Mouse (Mus musculus) layer of hippocampus, postnatal 36 days (tissue): ENCODE measurements at regions not wholly inside any gene's neighbourhood (a gene's known extent, or its start where the extent isn't known, plus 50 kb on each side); places are given as distances from the start of the nearest gene placed in this dataset.
"Not testable (repeated sequence)": the region's sequence is repeated elsewhere in the genome, so short reads cannot be mapped to it uniquely, and the experiment has no call there.

Source experiments
- DNase-seq, 2 experiments: peaks; one replicate each; pipeline ENCODE4 v3.0.0; 2022

DNA sequence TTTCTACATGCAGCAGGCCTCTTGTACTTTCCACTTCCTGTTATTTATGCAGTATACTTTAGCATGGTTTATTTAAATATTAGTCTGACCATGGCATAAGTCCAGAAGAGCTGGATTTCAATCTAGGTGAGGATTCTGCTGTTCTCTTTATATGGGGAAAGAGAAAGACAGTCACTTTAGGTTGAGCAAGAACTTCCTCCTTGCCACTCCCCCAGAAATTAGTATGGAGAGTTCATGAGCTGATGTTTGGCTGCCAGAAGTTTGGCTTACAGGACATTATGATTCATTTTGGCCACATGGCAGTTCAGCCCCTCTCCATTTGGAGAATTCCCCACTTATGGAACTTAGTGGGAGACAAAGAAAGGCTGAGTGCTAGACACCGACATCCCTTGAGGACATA is 130.8 kb downstream of the Arrdc3 start:
- no peak for DNase-seq

DNA sequence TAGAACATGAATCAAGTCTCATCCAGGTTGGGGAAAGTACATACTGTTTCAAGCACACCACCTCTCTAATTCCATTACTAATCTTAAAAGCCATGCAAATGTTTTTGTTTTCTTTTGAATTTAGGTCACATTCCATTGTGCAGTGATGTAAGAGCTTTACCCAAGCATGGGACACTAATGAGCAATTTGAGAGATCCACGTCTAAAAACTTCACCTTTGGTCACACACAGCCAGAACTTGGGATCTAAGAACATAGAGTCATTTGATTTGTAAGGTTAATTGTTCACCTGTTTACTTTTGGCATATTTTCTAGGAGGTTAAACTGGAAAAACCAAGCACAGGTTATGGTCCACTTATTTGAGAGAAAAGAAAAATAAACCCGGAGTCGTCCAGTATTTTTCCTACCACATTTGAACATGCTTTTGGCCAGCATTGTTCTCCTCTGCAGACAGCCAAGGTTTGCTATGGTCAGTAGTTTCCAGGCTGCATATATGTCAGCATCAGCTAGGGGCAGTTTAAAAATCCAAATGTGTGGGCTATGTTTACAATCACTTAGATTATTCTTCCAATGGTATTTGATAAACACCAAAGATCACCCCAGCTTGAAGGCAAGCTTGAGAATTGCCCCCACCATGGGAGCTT is 137.0 kb downstream of the Arrdc3 start:
- no peak for DNase-seq

DNA sequence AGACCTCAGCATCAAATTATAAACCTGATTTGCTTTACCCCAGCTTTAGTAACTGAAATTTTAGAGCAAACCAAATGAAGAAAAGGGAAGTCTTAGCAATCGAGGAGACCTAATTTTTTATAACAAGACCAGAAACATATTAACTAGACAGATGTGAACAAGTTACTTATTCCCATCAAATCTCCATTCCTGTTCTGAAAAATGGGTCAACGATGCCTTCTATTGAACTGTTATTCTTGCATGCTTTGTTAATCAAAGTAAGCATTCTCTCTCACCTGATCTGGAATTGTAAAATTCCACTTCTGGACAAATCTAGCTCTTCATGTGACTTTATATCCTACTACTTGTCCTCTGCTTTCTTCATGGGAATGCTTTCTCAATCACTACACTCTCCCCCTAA is 137.6 kb downstream of the Arrdc3 start:
- no peak for DNase-seq

DNA sequence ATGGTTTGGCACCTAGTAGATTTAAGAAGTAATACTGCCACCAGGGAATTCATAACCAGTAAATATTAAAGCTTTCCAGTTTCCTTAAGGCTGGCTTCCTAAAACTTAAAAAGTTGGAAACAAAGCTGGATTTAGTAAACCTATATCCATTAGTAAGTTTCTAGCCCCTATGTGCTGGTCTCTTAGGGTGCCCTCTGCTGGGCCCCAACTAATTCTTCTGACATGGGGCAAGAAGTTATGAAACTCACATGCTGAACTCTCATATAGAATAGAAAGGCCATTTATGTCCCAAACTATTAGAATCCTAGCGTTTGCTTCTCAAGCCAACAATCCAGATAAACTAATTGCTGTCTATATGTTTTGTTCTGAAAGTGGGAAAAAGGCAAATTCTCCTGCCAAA is 139.2 kb downstream of the Arrdc3 start:
- DNase-seq: no peak

DNA sequence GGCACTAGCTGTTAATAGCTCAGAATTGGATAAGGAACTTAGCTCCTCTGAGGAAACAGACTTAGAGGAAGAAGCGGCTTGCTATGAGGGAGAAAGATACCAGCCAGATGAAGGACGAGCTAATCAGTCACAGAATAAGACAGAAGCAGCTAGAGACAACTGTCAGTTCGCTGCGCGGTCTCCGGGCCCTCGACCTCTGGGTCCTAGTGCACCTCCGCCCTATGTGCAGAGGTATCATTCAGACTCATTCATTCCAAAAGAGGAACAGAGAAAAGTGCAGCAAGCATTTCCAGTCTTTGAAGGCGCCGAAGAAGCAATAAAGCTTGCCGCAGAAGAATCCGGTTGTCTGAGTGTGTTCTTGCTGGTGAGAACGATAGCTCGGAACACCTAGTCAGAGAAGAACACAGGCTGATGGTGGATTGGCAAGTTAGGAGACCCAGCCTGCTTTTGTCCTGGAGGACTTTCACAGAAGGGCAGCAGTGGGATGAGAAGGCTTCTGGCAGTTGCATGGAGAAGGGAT is 142.1 kb downstream of the Arrdc3 start:
- not testable (repeated sequence) for DNase-seq

DNA sequence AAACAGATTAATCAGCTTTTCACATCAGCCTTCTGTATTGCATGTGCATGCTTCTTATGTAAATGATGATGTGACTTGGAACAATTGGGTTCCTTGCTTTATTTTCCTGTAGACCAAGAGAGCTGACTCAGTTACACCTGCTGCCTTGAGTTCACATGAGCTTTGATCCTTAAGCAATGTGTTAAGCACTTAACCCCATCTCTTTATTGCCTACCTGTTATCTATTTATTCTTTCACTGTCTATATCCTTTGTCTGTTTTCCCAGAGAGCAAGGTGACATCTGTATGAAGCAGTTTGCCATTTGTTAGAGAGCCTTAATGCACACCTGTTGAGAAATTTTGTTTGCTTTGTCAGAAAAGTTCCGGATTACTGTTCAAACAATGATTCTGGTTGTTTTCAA is 154.1 kb downstream of the Arrdc3 start:
- no peak for DNase-seq

DNA sequence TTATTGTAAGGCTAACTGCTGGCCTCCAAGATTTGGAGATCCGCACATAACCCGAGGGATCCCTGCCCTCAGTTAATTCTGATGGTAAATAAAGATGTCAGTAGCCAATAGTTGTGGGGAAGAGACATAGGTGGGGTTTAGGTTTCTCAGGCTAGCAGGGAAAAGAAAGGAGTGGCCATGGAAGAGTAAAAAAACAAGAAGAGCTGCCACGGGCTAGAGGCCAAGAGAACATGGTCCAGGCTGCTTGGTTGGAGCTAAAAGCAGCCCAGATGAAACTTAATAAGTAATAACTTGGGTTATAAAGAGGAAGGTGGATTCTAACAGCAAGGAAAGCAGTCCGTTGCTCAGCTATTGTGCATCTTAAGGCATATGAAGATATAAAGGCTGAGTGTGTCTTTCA is 155.6 kb downstream of the Arrdc3 start:
- DNase-seq: no peak

DNA sequence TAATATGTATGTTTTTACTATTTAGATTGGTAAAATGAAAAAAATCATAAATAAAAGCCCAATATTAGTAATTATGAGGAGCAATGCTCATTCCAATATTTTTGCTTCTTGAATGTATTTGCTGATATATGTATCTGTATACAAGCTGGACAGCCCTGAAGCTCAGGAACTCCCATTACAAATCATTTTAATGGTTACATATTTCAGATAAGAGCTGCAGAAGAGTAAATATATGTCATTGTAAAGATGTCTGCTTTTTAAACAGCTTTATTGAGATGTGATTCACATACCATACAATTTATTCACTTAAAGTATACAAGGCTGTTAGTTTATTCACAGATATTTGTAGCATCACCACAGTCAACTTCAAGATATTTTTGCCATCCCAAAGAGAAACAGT is 157.3 kb downstream of the Arrdc3 start:
- DNase-seq: no peak

DNA sequence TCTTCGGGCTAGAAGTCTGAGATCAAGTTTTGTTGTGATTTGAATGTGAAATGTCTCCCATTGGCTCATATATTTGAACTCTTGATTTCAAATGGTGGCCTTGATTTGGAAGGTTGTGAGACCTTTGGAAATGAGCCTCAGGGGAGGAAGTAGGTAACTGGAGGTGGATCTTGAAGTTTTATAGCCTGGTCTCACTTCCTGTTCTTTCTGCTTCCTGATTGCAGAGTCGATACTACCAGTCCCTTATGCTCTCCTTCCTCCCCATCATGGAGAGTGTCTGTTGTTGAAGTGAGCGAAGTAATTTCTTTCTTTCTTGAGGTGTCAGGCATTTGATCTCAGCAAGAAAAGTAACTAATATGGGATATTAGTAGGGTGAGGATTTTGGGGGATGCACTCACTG is 158.5 kb downstream of the Arrdc3 start:
- no peak for DNase-seq
